In the genomic region with DNA sequence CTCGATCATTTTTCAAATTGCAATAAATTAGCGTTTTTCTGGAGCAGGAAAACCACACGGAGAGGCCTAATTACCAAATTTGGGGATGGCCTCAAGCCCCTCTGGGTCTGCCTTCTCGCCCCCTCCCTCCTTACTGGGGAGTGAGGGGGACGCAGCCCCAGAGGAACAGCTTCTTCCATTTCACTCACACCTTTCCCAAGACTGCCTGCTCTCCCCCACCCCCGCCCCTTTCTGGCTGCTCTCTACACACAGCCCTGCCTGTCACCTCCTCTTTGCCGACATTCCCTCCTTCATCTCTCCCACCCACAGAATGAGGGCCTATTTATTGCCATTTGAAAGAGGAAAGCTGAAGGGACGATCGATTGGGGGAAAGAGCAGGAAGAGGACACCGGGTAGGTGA, we compare ENCODE assay signal across 7 mouse cellular contexts.
DNase-seq lines count a peak whose midpoint lies in the region; ATAC-seq and TF ChIP-seq lines count a peak whose summit lies in the region.

No protein-coding gene starts in this region.

- H3K9me3 ChIP-seq in lung, postnatal 0 days (ENCODE audit: low read length), result no peaks in the 10 kb centered on the region
- H3K9me3 ChIP-seq in forebrain, embryonic 14.5 days (replicated peaks; ENCODE audit: control insufficient read depth, low read length), result no peaks in the 10 kb centered on the region
- H3K9me3 ChIP-seq in intestine, embryonic 15.5 days, result no peaks in the 10 kb centered on the region
- H3K9me3 ChIP-seq in neural tube, embryonic 14.5 days (ENCODE audit: control insufficient read depth, low read length), result no peaks in the 10 kb centered on the region

- ATAC-seq in lung, postnatal 0 days, result peak; percentile 57; the same call in 1 of the 2 replicates
- ATAC-seq in forebrain, embryonic 14.5 days, result peak; percentile 66
- ATAC-seq in intestine, embryonic 15.5 days, result peak; percentile 41
- ATAC-seq in neural tube, embryonic 14.5 days (ENCODE audit: low read depth), result peak; percentile 47; the same call in 1 of the 2 replicates

- intact Hi-C loops in gastrocnemius, postnatal 14 days (cut with DNase I; ENCODE audit: low total_unique reads), result no loop called here

- H3K4me1 ChIP-seq in lung, postnatal 0 days (ENCODE audit: insufficient read depth, low read depth, low read length), result no peaks in the 10 kb centered on the region
- peaks cover 11% of the 10 kb centered on the region for H3K4me1 ChIP-seq in forebrain, embryonic 14.5 days (ENCODE audit: control insufficient read depth, insufficient read depth, low read length)
- 0 out of 2 replicates have a peak, but pooled peaks cover 9% of the 10 kb centered on the region for H3K4me1 ChIP-seq in intestine, embryonic 15.5 days (replicated peaks)
- 0 out of 2 replicates have a peak, but pooled peaks cover 2% of the 10 kb centered on the region for H3K4me1 ChIP-seq in neural tube, embryonic 14.5 days (ENCODE audit: control insufficient read depth, insufficient read depth, low read length)

- no peak for TF ChIP-seq EP300 in lung, postnatal 0 days (IDR thresholded peaks at IDR 0.05)

- H3K27me3 ChIP-seq in lung, postnatal 0 days (replicated peaks; ENCODE audit: insufficient read depth, low read length), result no peaks in the 10 kb centered on the region; the same call in 1 of the 2 replicates
- no peaks in the 10 kb centered on the region for H3K27me3 ChIP-seq in forebrain, embryonic 14.5 days (replicated peaks; ENCODE audit: control insufficient read depth, insufficient read depth, low read length)
- peaks cover 14% of the 10 kb centered on the region for H3K27me3 ChIP-seq in intestine, embryonic 15.5 days (replicated peaks)
- no peaks in the 10 kb centered on the region for H3K27me3 ChIP-seq in neural tube, embryonic 14.5 days (ENCODE audit: control insufficient read depth, insufficient read depth, low read length)

- TF ChIP-seq CTCF in lung, postnatal 0 days (IDR thresholded peaks at IDR 0.05), result no peak

- no peaks in the 10 kb centered on the region for H3K36me3 ChIP-seq in lung, postnatal 0 days (ENCODE audit: insufficient read depth, low read length)
- no peaks in the 10 kb centered on the region for H3K36me3 ChIP-seq in forebrain, embryonic 14.5 days (ENCODE audit: control insufficient read depth, insufficient read depth, low read length)
- no peaks in the 10 kb centered on the region for H3K36me3 ChIP-seq in intestine, embryonic 15.5 days
- H3K36me3 ChIP-seq in neural tube, embryonic 14.5 days (ENCODE audit: control insufficient read depth, insufficient read depth, low read length), result no peaks in the 10 kb centered on the region

- DNase-seq in lung, postnatal 0 days (ENCODE audit: low spot score), result no peak
- no peak for DNase-seq in lung, postnatal 10 days
- no peak for DNase-seq in forebrain, embryonic 14.5 days (ENCODE audit: low spot score)
- no peak for DNase-seq in left cerebral cortex, adult 8-10 months (ENCODE audit: low spot score in 2 of 2)
- DNase-seq in gastrocnemius, postnatal 14 days, result no peak

- no peak overlapping the region for H3K4me2 ChIP-seq in lung, postnatal 0 days (replicated peaks; ENCODE audit: low read depth, low read length)
- 0 out of 2 replicates have a peak overlapping the region, but pooled peaks have one; percentile 16 for H3K4me2 ChIP-seq in forebrain, embryonic 14.5 days (ENCODE audit: low read length)
- H3K4me2 ChIP-seq in intestine, embryonic 15.5 days (replicated peaks), result peak overlapping the region; percentile 42; the same call in 1 of the 2 replicates
- H3K4me2 ChIP-seq in neural tube, embryonic 14.5 days (ENCODE audit: low read depth, low read length), result no peak overlapping the region

- no peak overlapping the region for H3K4me3 ChIP-seq in lung, postnatal 0 days (ENCODE audit: low read depth, low read length)
- no peak overlapping the region for H3K4me3 ChIP-seq in forebrain, embryonic 14.5 days (ENCODE audit: low read depth, low read length)
- H3K4me3 ChIP-seq in intestine, embryonic 15.5 days (replicated peaks), result no peak overlapping the region
- H3K4me3 ChIP-seq in neural tube, embryonic 14.5 days (ENCODE audit: low read depth, low read length), result no peak overlapping the region

- WGBS in lung, postnatal 0 days, result 22% methylated on average over 9 of the region's 10 CpGs
- 34% methylated on average over 10 of the region's 10 CpGs for WGBS in forebrain, embryonic 14.5 days
- WGBS in intestine, embryonic 15.5 days, result 26% methylated on average over 10 of the region's 10 CpGs
- 17% methylated on average over 10 of the region's 10 CpGs for WGBS in neural tube, embryonic 14.5 days

- H3K9ac ChIP-seq in lung, postnatal 0 days (replicated peaks; ENCODE audit: low read depth), result no peak overlapping the region
- no peak overlapping the region for H3K9ac ChIP-seq in forebrain, embryonic 14.5 days (ENCODE audit: low read length)
- H3K9ac ChIP-seq in intestine, embryonic 15.5 days, result no peak overlapping the region
- H3K9ac ChIP-seq in neural tube, embryonic 14.5 days (replicated peaks; ENCODE audit: low read depth, low read length), result no peak overlapping the region

- H3K27ac ChIP-seq in lung, postnatal 0 days (ENCODE audit: low read length), result no peak overlapping the region
- H3K27ac ChIP-seq in forebrain, embryonic 14.5 days (ENCODE audit: low read depth, low read length), result peak overlapping the region; percentile 89
- H3K27ac ChIP-seq in intestine, embryonic 15.5 days, result no peak overlapping the region
- H3K27ac ChIP-seq in neural tube, embryonic 14.5 days (ENCODE audit: low read depth, low read length), result no peak overlapping the region

Comparison
In these comparisons a context has a peak if more than half of its experiments do, and no peak if none do; other contexts are left out.
1. H3K4me2 ChIP-seq: peak in forebrain, embryonic 14.5 days (single experiment) and intestine, embryonic 15.5 days (single experiment); none in lung, postnatal 0 days (single experiment) and neural tube, embryonic 14.5 days (single experiment).
2. Peak in every context shown above with its lines, with median percentiles within 50 percentile points of each other: ATAC-seq.